Mouse (Mus musculus): ENCODE data around the gene Nsf. TPM values are rescaled to one million over a fixed set of nuclear protein-coding genes. Genes with fewer than 3 reads are reported as not detected.

Nsf gene
- polyA plus RNA-seq, 1 experiment, result 11.2 TPM

GRCm38 (mm10) chr11:103772505-103773386 is 181.1 kb downstream of the Nsf start:
- no peak for TF ChIP-seq GATA1 (IDR thresholded peaks at IDR 0.05; ENCODE audit: borderline replicate concordance, low read length)
- no peak for TF ChIP-seq FLI1 (IDR thresholded peaks at IDR 0.05; ENCODE audit: low read length)
- Histone ChIP-seq H3K27me3 (replicated peaks) (peaks cover 94% of the 10 kb centered on the region), H3K4me3 (replicated peaks) (no peak overlapping the region), H3K9me3 (no peaks in the 10 kb centered on the region), H3K36me3 (replicated peaks; ENCODE audit: low read length) (no peaks in the 10 kb centered on the region), H3K4me1 (peaks cover 42% of the 10 kb centered on the region)

Other genes starting within 250 kb of the Nsf start
- not detected in 2 replicates for gene Wnt9b, start 204.2 kb downstream of the Nsf start, polyA plus RNA-seq (2012; ENCODE audit: insufficient read depth, low replicate concordance)
- not detected in 2 replicates for gene Wnt3, start 179.9 kb downstream of the Nsf start, polyA plus RNA-seq (2012; ENCODE audit: insufficient read depth, low replicate concordance)
- gene Arf2, start 12.7 kb upstream of the Nsf start, polyA plus RNA-seq (2012; ENCODE audit: insufficient read depth, low replicate concordance), result 1.00 and 7.0 TPM in 2 replicates
- gene Crhr1, start 178.8 kb upstream of the Nsf start, polyA plus RNA-seq (2012; ENCODE audit: insufficient read depth, low replicate concordance), result not detected in 2 replicates
- gene Sppl2c, start 232.3 kb upstream of the Nsf start, polyA plus RNA-seq (2012; ENCODE audit: insufficient read depth, low replicate concordance), result not detected in 2 replicates

Data from megakaryocyte, embryonic 14.5 days (primary cell).